Mouse (Mus musculus) embryonic facial prominence, embryonic 15.5 days (tissue): ENCODE data around the gene Ifna1. TPM values are rescaled to one million over a fixed set of nuclear protein-coding genes. Genes with fewer than 3 reads are reported as not detected.

Experiments used
- ATAC-seq: fragments of 200-750 bp; cut with Nextera tagmentation; 2 replicates; pipeline ENCODE4 v1.8.0; 2017; ENCODE audit warnings: low read depth, moderate TSS enrichment; ENCODE audit not compliant: insufficient number of reproducible peaks, low FRiP score, low TSS enrichment
- H3K27ac ChIP-seq: fragments of 300-500 bp; sonication (generic); replicated peaks from 2 replicates; pipeline ENCODE4 v1.5.1; 2015; ENCODE audit warnings: mild to moderate bottlenecking, inconsistent platforms
- H3K27me3 ChIP-seq: fragments of 300-500 bp; sonication (generic); 2 replicates; pipeline ENCODE4 v1.6.1; 2015; ENCODE audit warnings: inconsistent platforms
- H3K36me3 ChIP-seq: fragments of 300-500 bp; sonication (generic); 2 replicates; pipeline ENCODE4 v1.6.1; 2015; ENCODE audit warnings: mild to moderate bottlenecking, inconsistent platforms
- H3K4me1 ChIP-seq: fragments of 300-500 bp; sonication (generic); 2 replicates; pipeline ENCODE4 v1.6.1; 2015; ENCODE audit warnings: inconsistent platforms
- H3K4me2 ChIP-seq: fragments of 300-500 bp; sonication (generic); replicated peaks from 2 replicates; pipeline ENCODE4 v1.6.1; 2015; ENCODE audit warnings: mild to moderate bottlenecking, inconsistent platforms
- H3K4me3 ChIP-seq: fragments of 300-500 bp; sonication (generic); replicated peaks from 2 replicates; pipeline ENCODE4 v1.5.1; 2015; ENCODE audit warnings: mild to moderate bottlenecking, inconsistent platforms
- H3K9ac ChIP-seq: fragments of 300-500 bp; sonication (generic); 2 replicates; pipeline ENCODE4 v1.6.1; 2015; ENCODE audit warnings: inconsistent platforms
- H3K9me3 ChIP-seq: fragments of 300-500 bp; sonication (generic); replicated peaks from 2 replicates; pipeline ENCODE4 v1.6.1; 2016; ENCODE audit warnings: inconsistent platforms
- WGBS: fragments of 180-500 bp; shearing (Covaris S2); methylation state at CpG from one replicate; pipeline ENCODE4 v1.1.7; 2015; 5-methylcytosine and 5-hydroxymethylcytosine counted together
- polyA plus RNA-seq: library from polyadenylated mRNA; unstranded; fragments of >200 nt; fragmentation: Nextera tagmentation; extraction: Ambion mirVana; gene quantifications from 2 replicates; pipeline ENCODE4 v1.2.1, GENCODE M21; 2015

The Ifna1 gene
- polyA plus RNA-seq, 1 experiment from 2014 or later = not detected

- Histone ChIP-seq H3K9ac (no peak within 1 kb of the TSS), H3K27me3 (no peaks in the 10 kb centered on the region), H3K4me1 (no peaks in the 10 kb centered on the region), H3K36me3 (no peaks in the 10 kb centered on the region), H3K9me3 (no peaks in the 10 kb centered on the region), H3K4me2 (no peak within 1 kb of the TSS), H3K4me3 (no peak within 1 kb of the TSS), H3K27ac (no peak within 1 kb of the TSS)
- WGBS = 33% methylated on average over 2 of the region's 2 CpGs
- ATAC-seq = no peak
These were observed 8.4 kb upstream of the Ifna1 start, which contains the start of gene Ifna4 for GRCm38 (mm10) chr4:88841438-88841911. Ifna4 (plus strand) TSS chr4:88841861.

GRCm38 (mm10) chr4:88845334-88845733 lies 4.6 kb upstream of the Ifna1 start:
- Histone ChIP-seq H3K4me3 (no peak overlapping the region), H3K27ac (no peak overlapping the region), H3K9me3 (no peaks in the 10 kb centered on the region), H3K4me1 (no peaks in the 10 kb centered on the region), H3K9ac (no peak overlapping the region), H3K36me3 (no peaks in the 10 kb centered on the region), H3K27me3 (no peaks in the 10 kb centered on the region), H3K4me2 (no peak overlapping the region)
- ATAC-seq = no peak
- WGBS = 52% methylated on average over 2 of the region's 2 CpGs

- Histone ChIP-seq H3K27me3 (no peaks in the 10 kb centered on the region), H3K36me3 (no peaks in the 10 kb centered on the region), H3K9me3 (no peaks in the 10 kb centered on the region), H3K9ac (no peak overlapping the region), H3K4me1 (no peaks in the 10 kb centered on the region), H3K27ac (no peak overlapping the region), H3K4me3 (no peak overlapping the region), H3K4me2 (no peak overlapping the region)
- no peak for ATAC-seq
- WGBS = 64% methylated on average over 4 of the region's 4 CpGs
These were observed 1.3 kb downstream of the Ifna1 start for GRCm38 (mm10) chr4:88851026-88851763.

- H3K4me3 ChIP-seq = no peak overlapping the region
- no peaks in the 10 kb centered on the region for H3K9me3 ChIP-seq
- H3K36me3 ChIP-seq = no peaks in the 10 kb centered on the region
- H3K27me3 ChIP-seq = no peaks in the 10 kb centered on the region; the same call in 1 of the 2 replicates
- H3K9ac ChIP-seq = no peak overlapping the region
- no peak overlapping the region for H3K4me2 ChIP-seq
- H3K4me1 ChIP-seq = no peaks in the 10 kb centered on the region
- no peak for ATAC-seq
- no peak overlapping the region for H3K27ac ChIP-seq
These were observed 9.3 kb downstream of the Ifna1 start for GRCm38 (mm10) chr4:88859214-88859613.

GRCm38 (mm10) chr4:88863309-88863708 lies 13.4 kb downstream of the Ifna1 start:
- Histone ChIP-seq H3K36me3 (no peaks in the 10 kb centered on the region), H3K27ac (no peak overlapping the region), H3K9ac (no peak overlapping the region), H3K9me3 (no peaks in the 10 kb centered on the region), H3K27me3 (no peaks in the 10 kb centered on the region; the same call in 1 of the 2 replicates), H3K4me3 (no peak overlapping the region), H3K4me2 (no peak overlapping the region), H3K4me1 (0 out of 2 replicates have a peak, but pooled peaks cover 4% of the 10 kb centered on the region)
- no peak for ATAC-seq
- WGBS = 4% methylated on average over 7 of the region's 7 CpGs

GRCm38 (mm10) chr4:88864599-88864998 lies 14.7 kb downstream of the Ifna1 start:
- Histone ChIP-seq H3K9ac (no peak overlapping the region), H3K27me3 (no peaks in the 10 kb centered on the region; the same call in 1 of the 2 replicates), H3K36me3 (no peaks in the 10 kb centered on the region), H3K27ac (no peak overlapping the region), H3K4me3 (no peak overlapping the region), H3K9me3 (no peaks in the 10 kb centered on the region), H3K4me1 (0 out of 2 replicates have a peak, but pooled peaks cover 4% of the 10 kb centered on the region), H3K4me2 (no peak overlapping the region)
- WGBS = 53% methylated on average over 9 of the region's 9 CpGs
- ATAC-seq = no peak

GRCm38 (mm10) chr4:88865011-88865569 lies 15.2 kb downstream of the Ifna1 start:
- no peak overlapping the region for H3K4me3 ChIP-seq
- H3K9ac ChIP-seq = no peak overlapping the region
- 0 out of 2 replicates have a peak, but pooled peaks cover 4% of the 10 kb centered on the region for H3K4me1 ChIP-seq
- no peak overlapping the region for H3K27ac ChIP-seq
- no peak overlapping the region for H3K4me2 ChIP-seq
- no peak for ATAC-seq
- no peaks in the 10 kb centered on the region for H3K9me3 ChIP-seq
- WGBS = 38% methylated on average over 6 of the region's 6 CpGs
- H3K36me3 ChIP-seq = no peaks in the 10 kb centered on the region
- no peaks in the 10 kb centered on the region; the same call in 1 of the 2 replicates for H3K27me3 ChIP-seq

- Histone ChIP-seq H3K4me3 (peak overlapping the region; percentile 52), H3K27ac (no peak overlapping the region), H3K36me3 (no peaks in the 10 kb centered on the region), H3K4me2 (peak overlapping the region; percentile 91), H3K27me3 (peaks cover 3% of the 10 kb centered on the region; the same call in 1 of the 2 replicates), H3K4me1 (0 out of 2 replicates have a peak, but pooled peaks cover 4% of the 10 kb centered on the region), H3K9me3 (no peaks in the 10 kb centered on the region), H3K9ac (peak overlapping the region; percentile 28; the same call in 1 of the 2 replicates)
- under 1% methylated on average over 8 of the region's 8 CpGs for WGBS
- ATAC-seq = no peak
These were observed 17.6 kb downstream of the Ifna1 start for GRCm38 (mm10) chr4:88867366-88867925.

- WGBS = 7% methylated on average over 31 of the region's 31 CpGs
- H3K27me3 ChIP-seq = peaks cover 3% of the 10 kb centered on the region; the same call in 1 of the 2 replicates
- ATAC-seq = no peak
These were observed 18.3 kb downstream of the Ifna1 start for GRCm38 (mm10) chr4:88867926-88868911.

GRCm38 (mm10) chr4:88872691-88873090 lies 22.8 kb downstream of the Ifna1 start:
- no peaks in the 10 kb centered on the region for H3K36me3 ChIP-seq
- ATAC-seq = no peak
- 0% methylated on average over 2 of the region's 2 CpGs for WGBS
- H3K4me2 ChIP-seq = no peak overlapping the region
- 0 out of 2 replicates have a peak, but pooled peaks cover 4% of the 10 kb centered on the region for H3K4me1 ChIP-seq
- H3K9ac ChIP-seq = no peak overlapping the region
- H3K9me3 ChIP-seq = no peaks in the 10 kb centered on the region
- no peak overlapping the region for H3K27ac ChIP-seq
- peaks cover 3% of the 10 kb centered on the region; the same call in 1 of the 2 replicates for H3K27me3 ChIP-seq
- H3K4me3 ChIP-seq = no peak overlapping the region

More at GRCm38 (mm10) chr4:88867926-88868911, 18.3 kb downstream of the Ifna1 start:
- Histone ChIP-seq H3K36me3 (no peaks in the 10 kb centered on the region), H3K27ac (no peak overlapping the region), H3K9ac (peak overlapping the region; percentile 28; the same call in 1 of the 2 replicates), H3K4me3 (peak overlapping the region; percentile 52), H3K4me2 (peak overlapping the region; percentile 91), H3K4me1 (0 out of 2 replicates have a peak, but pooled peaks cover 4% of the 10 kb centered on the region), H3K9me3 (no peaks in the 10 kb centered on the region)
